Mouse (Mus musculus): ENCODE measurements around the gene Cntrob.
"Not testable (repeated sequence)": the region's sequence is repeated elsewhere in the genome, so short reads cannot be mapped to it uniquely, and the experiment has no call there.

Gene Cntrob

DNA sequence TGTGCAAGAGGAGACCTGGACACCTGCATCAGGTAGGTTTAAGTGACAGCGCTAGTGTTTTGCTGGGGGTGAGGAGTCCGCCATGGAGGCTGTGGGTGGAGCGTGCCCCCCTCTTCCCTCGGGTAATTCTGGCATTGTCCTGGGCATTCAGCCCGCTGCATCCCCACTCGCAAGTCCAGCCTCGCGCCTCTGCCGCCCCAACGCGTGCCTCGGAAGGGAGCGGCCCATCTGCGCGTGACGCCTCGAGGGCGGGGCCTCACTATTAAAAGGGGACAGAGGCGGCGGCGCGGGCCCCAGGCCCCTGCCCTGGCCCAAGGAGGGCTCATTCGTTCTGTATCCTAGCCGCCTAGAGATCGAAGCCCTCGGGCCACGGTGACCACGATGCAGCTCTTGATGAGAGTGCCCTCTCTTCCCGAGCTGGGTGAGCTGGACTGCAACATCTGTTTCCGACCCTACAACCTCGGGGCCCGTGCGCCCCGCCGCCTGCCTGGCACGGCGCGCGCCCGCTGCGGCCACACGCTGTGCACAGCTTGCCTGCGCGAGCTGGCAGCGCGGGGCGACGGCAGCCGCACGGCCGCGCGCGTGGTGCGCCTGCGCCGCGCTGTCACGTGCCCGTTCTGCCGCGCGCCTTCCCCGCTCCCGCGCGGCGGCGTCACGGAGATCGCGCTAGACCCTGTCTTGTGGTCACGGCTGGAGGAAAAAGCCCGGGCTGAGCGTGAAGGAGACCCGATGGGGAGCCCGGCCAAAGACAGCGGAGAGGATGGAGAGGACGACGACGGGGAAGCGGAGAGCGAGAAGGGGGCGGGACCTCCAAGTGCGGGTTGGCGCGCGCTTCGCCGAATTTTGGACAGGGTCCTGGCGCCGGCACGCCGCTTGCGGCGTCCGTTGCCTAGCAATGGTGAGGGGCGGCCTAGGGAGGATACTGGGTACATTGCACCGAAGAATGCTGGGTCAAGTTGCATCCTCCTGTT is 16.9 kb upstream of the Cntrob start, which contains the start of gene Rnf227:
Rnf227 (plus strand) TSS at position 301 of the 971 bp plus-strand sequence.
- peak; percentile 86 for DNase-seq (ENCODE audit: low read depth, low spot score)

DNA sequence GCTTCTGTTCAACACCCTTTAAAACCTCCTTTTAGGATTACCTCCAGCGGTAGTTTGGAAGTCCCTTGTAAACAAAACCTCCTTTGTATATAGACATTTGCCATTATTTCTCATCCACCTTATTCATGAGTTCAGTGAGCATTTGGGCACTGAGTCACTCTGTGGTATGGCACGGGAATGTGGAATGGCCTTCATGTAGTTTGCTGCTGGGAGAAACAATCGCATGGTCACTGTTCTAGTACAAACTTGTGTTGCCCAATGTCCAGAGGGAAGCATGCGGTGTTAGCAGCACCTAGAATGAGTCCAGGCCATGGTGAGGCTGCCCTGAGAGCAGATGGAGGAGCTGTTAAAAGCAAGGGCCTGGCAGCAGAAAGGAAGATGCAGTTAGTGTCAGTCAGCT is 11.2 kb upstream of the Cntrob start:
- no peak for DNase-seq (ENCODE audit: low read depth, low spot score)

DNA sequence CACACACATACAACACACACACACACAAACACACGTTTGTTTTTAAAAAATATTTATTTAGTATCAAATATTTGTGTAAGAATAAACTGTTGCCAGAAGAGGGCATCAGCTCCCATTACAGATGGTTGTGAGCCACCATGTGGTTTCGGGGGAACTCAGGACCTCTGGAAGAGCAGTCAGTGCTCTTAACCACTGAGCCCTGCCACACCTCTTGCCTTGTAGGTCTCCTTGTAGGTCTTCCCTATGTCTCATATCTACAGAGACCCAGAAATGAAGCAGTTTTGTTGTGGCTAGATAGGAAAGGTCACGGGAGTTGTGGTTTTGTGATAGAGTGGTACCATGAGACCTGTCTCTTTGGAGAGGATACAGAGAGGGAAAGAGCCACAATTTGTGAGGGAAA is 10.3 kb upstream of the Cntrob start:
- peak; percentile 40 for DNase-seq (ENCODE audit: low read depth, low spot score)

DNA sequence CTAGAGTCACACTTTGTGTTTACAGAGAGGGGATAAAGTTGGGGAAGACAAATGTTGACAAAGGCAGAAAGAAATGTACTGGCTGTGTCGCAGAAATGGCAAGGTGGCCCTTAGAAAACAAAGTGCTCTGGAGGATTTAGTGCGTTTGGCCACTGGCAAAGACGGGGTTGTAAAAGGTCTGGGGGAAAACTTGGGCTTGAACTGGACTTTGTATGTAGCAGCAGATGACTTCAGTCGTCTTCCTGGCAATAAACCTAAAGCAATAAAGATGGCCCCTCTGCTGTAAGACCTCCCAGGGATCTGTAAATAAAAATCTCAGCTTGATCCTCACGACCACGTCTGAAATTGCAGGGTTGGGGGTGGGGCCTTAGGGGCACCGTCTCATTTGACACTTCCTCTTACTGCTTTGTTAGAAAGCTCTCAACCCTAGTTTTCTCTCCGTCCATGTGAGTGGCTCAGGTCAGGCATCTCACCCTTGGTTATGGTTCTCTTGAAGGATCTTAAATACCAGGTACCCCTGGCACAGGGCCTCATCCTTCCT is 9.2 kb upstream of the Cntrob start:
- no peak for DNase-seq (ENCODE audit: low read depth, low spot score)

DNA sequence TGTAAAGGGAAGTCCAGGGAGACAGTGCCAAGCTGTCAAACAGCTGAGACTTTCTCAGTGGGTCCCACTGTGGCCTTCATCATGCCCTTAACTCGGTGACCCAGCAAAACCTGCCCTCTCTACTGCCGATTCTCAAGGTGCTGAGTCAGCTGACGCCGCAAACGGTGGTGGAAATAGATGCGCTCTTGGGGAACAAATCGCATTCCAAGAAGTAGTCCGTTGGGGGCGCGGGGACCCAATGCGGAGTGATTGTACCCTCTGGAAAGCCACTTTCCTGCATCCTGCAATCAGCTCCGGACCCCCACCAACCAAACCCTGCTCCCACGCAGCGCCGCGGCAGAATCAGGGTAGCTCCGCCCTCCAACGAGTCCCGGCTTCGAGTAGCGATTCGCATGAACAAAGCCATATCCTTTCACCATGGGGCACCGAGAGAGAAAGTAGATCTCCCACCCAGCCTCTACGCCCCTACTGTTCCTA is 8.4 kb upstream of the Cntrob start:
- DNase-seq (ENCODE audit: low read depth, low spot score): peak; percentile 80

DNA sequence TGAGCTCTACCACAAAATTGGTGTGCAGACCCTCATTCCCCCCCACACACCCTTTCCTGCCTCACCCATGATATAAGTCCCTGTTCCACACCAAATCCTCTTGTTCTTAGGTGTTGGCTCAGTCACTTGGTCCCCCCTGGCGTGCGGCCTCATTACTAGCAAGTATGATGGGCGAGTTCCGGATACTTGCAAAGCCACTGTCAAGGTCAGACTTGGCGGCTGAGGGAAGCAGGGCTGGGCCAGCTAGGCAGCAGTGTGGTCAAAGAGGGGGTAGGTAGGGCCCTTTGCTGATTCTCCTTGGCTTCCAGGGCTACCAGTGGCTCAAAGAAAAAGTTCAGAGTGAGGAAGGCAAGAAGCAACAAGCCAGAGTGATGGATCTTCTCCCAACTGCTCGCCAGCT is 7.6 kb upstream of the Cntrob start:
- no peak for DNase-seq (ENCODE audit: low read depth, low spot score)

DNA sequence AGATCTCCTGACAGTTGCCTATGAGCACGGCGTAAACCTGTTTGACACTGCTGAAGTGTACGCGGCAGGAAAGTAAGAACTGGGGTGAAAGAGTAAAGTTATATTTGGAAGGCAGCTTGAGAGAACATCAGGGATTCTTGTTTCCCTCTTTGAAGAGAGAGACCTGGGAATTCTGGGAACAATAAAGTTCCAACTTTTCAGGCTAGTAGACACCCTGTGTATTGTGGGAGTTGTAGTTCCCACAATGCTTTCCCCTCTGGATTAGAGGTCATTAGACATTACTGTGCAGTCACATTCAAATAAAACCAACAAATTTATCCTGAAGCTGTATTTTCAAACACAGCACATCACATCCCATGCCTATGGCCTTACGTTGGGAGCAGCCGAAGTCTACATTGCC is 4.9 kb upstream of the Cntrob start:
- DNase-seq (ENCODE audit: low read depth, low spot score): no peak

DNA sequence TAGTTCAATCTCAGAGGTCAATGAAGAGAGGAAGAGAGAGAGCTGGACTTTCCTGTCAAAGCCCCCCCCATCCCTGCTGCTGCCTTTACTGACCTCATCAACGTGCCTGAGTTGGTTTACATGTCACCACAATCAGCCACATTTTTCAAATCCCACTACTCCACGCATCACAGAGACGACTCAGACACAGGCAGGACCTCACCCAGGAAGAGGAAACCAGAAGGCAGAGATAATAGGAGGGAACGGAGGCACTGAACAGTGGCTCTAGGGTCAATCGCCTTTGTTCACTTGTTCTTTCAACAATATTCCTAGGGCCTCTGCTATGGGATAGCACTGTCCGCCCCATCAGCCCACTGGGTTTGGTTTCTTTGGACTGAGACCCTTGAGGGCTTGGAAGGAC is 4.1 kb upstream of the Cntrob start:
- no peak for DNase-seq (ENCODE audit: low read depth, low spot score)

DNA sequence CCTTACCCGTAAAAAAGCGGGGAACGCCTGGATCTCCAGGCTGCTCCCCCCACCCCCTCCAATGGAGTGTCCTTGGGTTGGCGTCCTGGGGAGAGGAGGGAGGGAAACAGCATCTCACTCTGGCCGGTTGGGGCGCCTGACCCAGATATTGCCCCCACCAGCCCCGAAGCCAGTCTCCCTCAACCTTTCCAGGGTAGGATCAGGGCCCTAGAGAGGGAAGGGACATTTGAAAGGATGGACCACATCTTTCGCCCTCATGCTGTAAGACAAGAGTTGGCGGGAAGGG is 3.5 kb upstream of the Cntrob start:
- DNase-seq (ENCODE audit: low read depth, low spot score): peak; percentile 32

DNA sequence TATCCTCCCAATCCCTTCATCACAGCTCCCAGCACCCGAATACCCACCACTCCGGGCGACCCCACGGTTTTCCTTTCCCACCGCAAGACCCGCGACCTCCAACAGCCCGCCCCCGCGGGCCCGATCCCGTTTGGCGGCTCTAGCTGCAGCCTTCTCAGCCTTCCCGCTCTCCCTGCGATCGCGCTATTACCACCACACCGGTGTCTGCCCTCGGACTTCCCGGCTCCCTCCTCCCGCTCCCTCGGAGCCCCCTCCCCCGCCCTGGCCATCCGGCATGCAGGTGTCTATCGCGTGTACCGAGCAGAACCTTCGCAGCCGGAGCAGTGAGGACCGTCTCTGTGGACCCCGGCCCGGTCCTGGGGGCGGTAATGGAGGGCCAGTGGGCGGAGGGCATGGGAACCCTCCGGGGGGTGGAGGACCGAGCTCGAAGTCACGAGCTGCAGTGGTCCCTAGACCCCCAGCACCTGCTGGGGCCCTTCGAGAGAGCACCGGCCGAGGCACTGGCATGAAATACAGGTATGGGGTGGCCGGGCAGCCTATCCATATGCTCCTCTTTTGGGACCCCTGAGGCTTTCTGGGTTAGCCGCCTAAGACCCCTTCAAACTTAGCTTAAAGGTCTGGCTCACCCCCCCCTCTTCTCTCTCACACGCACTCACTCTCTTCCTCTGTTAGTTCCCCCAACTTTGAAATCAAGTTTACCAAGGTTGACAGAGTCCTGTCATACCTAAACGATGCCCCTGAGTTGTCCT is 3.0 kb upstream of the Cntrob start:
- DNase-seq (ENCODE audit: low read depth, low spot score): no peak

DNA sequence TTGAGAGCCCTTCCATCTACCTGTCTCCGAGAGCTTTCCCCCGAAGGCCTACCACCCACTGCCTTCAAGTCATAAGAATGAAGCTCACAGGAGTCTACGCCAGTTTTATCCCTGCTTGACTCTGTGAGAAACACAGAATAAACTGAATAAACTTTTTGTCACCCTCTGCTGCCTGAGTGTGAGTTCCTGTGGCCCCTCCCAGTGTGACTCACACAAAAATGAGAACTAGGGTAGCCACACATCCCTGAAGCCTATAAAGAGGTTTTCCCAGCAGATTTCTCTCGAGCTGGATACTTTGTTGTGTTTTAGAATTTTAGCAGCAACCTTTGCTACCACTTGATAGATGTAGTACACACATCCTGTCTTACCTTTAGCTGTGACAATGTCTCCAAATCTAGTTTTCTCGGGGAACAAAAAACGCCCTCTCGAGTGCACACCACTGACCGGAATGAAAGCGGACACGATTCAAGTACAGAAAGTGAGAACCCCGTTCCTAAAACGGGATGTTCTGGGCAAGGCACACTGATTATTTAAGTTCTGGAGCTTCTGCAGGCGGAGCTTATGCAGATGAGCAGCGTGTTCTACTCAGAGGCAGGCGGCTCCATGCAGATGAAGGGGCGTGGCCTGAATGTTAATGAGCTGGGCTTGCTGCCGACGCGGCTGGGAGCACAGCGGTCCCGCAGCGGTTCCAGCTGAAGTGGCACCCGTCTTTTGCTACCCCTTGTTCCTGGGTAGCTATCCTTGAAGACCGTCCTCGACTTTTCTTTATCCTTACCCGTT is 2.2 kb upstream of the Cntrob start, which contains the start of gene Kcnab3:
Kcnab3 (plus strand) TSS at position 631 of the 780 bp plus-strand sequence.
- DNase-seq (ENCODE audit: low read depth, low spot score): peak; percentile 93

DNA sequence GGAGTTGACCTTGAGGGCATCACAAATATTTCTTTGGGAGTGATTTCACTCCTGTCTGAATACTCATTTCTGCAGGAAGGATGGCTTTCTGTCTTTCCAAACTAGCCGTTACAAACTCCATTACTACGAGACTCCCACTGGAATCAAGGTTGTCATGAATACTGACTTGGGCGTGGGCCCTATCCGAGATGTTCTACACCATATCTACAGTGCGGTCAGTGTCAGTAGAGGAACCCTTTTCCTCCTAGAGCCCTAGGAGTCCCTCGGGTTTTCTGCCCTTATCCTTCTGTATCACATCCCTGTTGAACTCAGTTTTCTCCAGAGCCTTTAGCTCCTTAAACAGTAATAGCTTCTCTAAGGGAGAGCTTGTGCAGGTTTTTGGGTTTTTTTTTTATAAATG is 1.2 kb upstream of the Cntrob start:
- no peak for DNase-seq (ENCODE audit: low read depth, low spot score)

DNA sequence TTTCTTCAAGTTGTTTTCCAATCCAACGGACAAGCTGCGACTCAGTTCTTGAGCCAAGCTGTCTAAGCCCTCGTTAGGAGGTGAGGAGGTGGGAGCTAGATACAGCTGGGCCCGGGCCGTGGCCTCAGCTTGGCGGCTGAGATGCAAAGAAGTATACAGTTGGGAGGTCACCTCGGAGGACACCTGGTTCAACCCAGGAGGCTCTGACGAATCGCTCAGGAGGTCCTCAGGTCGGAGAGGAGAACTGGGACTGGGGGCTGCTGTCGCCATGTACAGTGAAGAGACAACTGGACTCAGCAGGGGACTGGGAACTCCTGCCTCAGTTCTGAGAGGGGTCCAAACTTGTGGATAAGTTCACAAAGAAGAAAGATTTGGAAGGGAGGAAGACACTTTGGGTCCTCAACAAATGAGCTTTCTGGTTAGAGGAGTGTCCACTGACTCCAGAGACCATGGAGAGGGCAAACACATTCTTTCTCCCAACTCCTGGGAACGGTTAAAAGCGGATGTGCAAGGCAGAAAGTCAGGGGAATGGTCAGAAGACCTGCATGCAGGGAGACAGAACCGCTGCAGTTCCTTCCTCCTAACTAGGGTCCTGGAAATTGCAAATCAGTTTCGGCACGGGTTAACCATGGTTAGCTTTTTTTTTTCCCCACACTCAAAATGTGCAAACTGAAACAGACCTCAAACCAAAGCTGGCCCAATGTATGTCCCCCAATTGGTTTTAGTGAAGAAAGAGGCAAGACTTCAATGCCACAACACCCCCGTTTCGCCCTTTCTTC is 693 bp downstream of the Cntrob start:
- DNase-seq (ENCODE audit: low read depth, low spot score): peak; percentile 16

DNA sequence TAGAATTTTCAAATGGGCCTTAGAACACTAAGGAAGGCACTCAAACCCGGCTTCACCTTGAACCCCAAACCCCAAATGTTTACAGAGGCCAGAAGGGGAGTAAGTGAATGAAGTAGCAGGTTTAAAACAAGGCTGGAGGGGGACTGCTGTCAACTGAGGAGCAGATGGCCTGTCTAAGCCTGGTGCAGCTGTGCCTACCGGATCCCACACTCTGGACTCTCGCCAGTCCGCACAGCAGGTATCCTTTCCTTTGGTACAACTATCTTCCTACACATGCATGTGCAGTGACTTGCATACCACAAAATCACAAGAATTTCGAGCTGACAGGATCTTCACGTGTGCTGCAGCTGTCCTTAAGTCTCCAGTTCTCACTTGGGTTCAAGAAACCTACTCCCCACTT is 1.6 kb downstream of the Cntrob start:
- no peak for DNase-seq (ENCODE audit: low read depth, low spot score)

DNA sequence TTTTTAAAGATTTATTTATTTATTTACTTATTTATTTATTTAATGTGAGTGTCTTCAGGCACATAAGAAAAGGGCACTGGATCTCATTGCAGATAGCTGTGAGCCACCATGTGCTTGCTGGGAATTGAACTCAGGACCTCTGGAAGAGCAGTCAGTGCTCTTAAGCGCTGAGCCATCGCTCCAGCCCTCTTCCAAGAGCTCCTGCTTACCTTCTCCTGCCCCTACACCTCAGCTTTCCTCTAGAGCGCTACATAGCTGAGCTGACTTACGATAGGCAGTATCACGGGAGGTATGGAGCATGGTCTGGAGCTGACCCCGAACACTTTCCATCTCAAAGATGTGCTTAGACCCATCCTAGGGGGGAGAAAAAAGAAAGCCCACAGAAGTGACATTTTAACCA is 2.0 kb downstream of the Cntrob start:
- DNase-seq (ENCODE audit: low read depth, low spot score): no peak

DNA sequence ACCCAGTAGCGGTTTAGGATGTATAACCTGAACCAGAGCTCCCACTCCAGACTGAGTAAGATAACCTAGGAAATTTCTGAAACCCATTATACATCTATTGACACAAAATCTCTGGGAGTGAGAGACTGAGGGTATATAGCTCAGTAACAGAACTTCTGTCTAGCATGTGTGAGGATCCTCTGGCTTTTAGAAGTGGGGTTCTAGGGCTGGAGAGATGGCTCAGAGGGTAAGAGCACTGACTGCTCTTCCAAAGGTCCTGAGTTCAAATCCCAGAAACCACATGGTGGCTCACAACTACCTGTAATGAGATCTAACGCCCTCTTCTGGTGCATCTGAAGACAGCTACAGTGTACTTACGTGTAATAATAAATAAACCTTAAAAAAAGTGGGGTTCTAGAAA is 5.6 kb downstream of the Cntrob start:
- not testable (repeated sequence) for DNase-seq (ENCODE audit: low read depth, low spot score)

DNA sequence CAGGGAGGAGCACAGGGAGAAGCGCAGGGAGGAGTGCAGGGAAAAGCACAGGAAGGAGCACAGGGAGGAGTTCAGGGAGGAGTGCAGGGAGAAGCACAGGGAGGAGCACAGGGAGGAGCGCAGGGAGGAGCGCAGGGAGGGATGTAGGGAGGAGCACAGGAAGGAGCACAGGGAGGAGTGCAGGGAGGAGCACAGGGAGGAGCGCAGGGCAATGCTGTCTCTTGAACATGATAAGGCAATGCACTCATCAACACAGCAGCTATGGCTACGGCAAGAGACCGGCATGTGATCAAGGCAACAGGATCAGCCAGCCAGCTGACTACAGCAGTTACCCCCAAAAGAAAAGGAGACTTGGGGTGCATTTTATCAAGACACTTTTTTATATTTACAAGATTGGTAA is 7.2 kb downstream of the Cntrob start:
- DNase-seq (ENCODE audit: low read depth, low spot score): no peak

DNA sequence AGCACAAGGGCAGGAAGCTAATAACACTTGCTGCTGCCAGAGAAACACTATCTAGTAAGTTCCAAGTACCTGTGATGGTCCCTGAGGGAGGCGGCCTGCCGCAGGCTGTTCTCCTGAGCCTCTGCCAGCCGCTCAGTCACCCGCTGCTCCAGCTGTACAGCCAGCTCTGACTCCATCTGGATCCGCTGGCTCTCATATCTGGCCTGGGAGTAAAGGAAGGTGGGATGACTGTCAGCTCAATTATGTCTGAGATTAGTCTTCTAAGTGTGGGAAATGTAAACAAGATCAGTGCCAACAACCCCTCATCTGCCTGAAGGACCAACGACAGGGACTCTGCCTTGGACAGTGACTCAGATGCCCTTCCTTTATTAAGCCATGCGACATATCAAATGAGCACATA is 12.3 kb downstream of the Cntrob start:
- DNase-seq (ENCODE audit: low read depth, low spot score): no peak

DNA sequence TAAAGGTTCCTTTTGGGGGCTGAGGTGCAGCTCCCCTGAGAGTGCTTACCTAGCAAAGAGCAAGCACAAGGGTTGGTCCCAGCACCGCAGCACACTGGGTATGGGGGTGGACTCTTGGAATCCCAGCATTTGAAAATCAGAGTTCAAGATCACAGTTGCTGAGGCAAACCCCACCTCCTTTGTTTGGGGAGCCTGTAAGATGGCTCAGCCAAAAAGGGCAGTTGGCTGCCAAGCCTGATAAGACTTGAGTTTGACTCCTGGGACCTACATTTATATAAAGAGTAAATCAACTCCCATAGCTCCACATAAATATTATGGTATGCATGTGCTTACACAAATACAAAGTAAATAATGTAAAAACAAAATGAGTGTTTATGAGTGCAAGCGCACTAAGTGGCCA is 17.5 kb downstream of the Cntrob start:
- DNase-seq (ENCODE audit: low read depth, low spot score): no peak

DNA sequence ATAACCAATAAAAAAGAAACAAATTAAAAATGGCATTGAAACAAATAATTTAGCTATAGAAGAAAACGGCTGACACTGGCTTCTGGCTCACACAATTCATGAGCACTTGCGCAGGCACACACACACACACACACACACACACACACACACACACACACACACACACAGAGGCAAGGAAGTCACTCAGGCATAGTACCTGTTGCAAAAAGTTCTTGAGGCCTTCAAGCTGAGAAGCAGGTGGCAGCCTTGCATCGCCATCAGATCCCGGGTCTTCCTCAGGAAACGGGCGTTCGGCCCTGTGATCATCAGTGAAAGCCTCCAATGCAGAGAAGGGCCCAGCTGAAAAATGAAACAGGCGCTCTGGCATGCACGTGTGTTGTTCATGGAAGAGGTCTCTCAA is 18.3 kb downstream of the Cntrob start:
- DNase-seq (ENCODE audit: low read depth, low spot score): no peak

DNA sequence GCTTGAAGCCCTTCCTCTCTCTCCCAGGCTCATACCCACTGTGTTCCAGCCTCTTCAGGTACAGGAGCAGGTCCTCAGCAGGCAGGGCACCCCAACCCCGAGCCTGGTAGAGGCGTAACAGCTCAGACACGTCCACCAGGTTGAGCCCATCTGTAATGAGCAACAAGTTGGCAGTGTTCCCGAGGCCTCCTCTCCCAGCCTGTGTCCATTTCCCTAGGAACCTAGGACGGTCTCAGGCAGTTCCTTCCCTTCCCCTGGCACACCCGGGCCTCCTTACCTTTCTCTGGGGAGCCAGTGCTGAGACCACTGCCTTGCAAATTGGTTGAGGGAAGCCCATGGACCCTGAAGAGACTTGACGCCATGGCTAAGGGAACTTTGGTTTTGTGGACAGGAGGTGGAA is 20.8 kb downstream of the Cntrob start:
- no peak for DNase-seq (ENCODE audit: low read depth, low spot score)

All from CD4-positive helper T cell, adult 2 months (primary cell).